Mouse (Mus musculus): ENCODE measurements around the gene Prkaca.

GRCm38 (mm10) chr8:83937645-83938044, 35.1 kb upstream of the Prkaca start:
- TF ChIP-seq CTCF (IDR thresholded peaks at IDR 0.05; ENCODE audit: low read depth, low read length) = no peak
- TF ChIP-seq POLR2A (IDR thresholded peaks at IDR 0.05; ENCODE audit: borderline replicate concordance, low read depth, low read length) = no peak

All from bone marrow macrophage, adult 2 months (primary cell).